Mouse (Mus musculus): ENCODE measurements around the gene Ppp1r27. TPM values are rescaled to one million over a fixed set of nuclear protein-coding genes. Genes with fewer than 3 reads are reported as not detected.

Ppp1r27 gene
- total and polyA plus RNA-seq, 2 experiments from 2014 or later, result not detected

GRCm38 (mm10) chr11:120501701-120502100 lies 49.2 kb downstream of the Ppp1r27 start:
- Histone ChIP-seq H3K36me3 (ENCODE audit: insufficient read depth, low read length) (peaks cover 24% of the 10 kb centered on the region), H3K9me3 (ENCODE audit: low read length) (no peaks in the 10 kb centered on the region), H3K9ac (replicated peaks; ENCODE audit: low read length, poor library complexity, severe bottlenecking) (no peak overlapping the region), H3K27ac (ENCODE audit: low read depth, low read length) (no peak overlapping the region), H3K4me3 (ENCODE audit: low read depth, low read length) (no peak overlapping the region), H3K4me1 (ENCODE audit: insufficient read depth, low read length) (no peaks in the 10 kb centered on the region), H3K27me3 (ENCODE audit: insufficient read depth, low read length) (no peaks in the 10 kb centered on the region), H3K4me2 (ENCODE audit: low read depth, low read length, poor library complexity, severe bottlenecking) (no peak overlapping the region)
- TF ChIP-seq CTCF (IDR thresholded peaks at IDR 0.05), result no peak
- 89% methylated on average over 4 of the region's 4 CpGs for WGBS
- ATAC-seq (ENCODE audit: low FRiP score) (no peak), DNase-seq (ENCODE audit: low spot score) (no peak)

DNA sequence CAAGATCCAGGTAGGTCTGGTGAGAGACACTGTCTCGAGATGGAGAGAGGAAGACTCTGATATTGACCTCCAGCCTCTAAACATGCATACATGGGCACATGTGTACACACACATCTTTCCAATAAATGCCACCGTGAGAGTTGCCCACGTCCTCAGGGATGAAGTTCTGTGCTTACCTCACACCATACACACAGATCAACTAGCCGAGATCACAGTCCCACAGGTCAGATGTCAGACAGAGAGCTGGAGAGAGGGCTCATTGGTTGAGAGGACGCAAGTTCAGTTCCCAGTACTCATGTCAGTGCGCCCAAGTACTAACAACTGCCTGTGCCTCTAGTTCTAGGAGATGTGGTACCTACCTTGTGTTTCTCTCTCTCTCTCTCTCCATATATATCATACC lies 49.9 kb downstream of the Ppp1r27 start:
- H3K27me3 ChIP-seq (ENCODE audit: insufficient read depth, low read length), result no peaks in the 10 kb centered on the region
- DNase-seq (ENCODE audit: low spot score), result no peak
- no peak overlapping the region for H3K9ac ChIP-seq (replicated peaks; ENCODE audit: low read length, poor library complexity, severe bottlenecking)
- WGBS, result 72% methylated on average over 6 of the region's 6 CpGs
- no peak for ATAC-seq (ENCODE audit: low FRiP score)
- H3K9me3 ChIP-seq (ENCODE audit: low read length), result no peaks in the 10 kb centered on the region
- H3K4me1 ChIP-seq (ENCODE audit: insufficient read depth, low read length), result no peaks in the 10 kb centered on the region
- no peak overlapping the region for H3K27ac ChIP-seq (ENCODE audit: low read depth, low read length)
- no peak overlapping the region for H3K4me3 ChIP-seq (ENCODE audit: low read depth, low read length)
- no peak overlapping the region for H3K4me2 ChIP-seq (ENCODE audit: low read depth, low read length, poor library complexity, severe bottlenecking)
- TF ChIP-seq CTCF (IDR thresholded peaks at IDR 0.05), result no peak
- H3K36me3 ChIP-seq (ENCODE audit: insufficient read depth, low read length), result peaks cover 30% of the 10 kb centered on the region

- 21% methylated on average over 3 of the region's 3 CpGs for WGBS
- no peaks in the 10 kb centered on the region for H3K27me3 ChIP-seq (ENCODE audit: insufficient read depth, low read length)
- no peak overlapping the region for H3K4me2 ChIP-seq (ENCODE audit: low read depth, low read length, poor library complexity, severe bottlenecking)
- no peaks in the 10 kb centered on the region for H3K4me1 ChIP-seq (ENCODE audit: insufficient read depth, low read length)
- no peak overlapping the region for H3K27ac ChIP-seq (ENCODE audit: low read depth, low read length)
- peaks cover 36% of the 10 kb centered on the region for H3K36me3 ChIP-seq (ENCODE audit: insufficient read depth, low read length)
- H3K4me3 ChIP-seq (ENCODE audit: low read depth, low read length), result no peak overlapping the region
- H3K9ac ChIP-seq (replicated peaks; ENCODE audit: low read length, poor library complexity, severe bottlenecking), result no peak overlapping the region
- DNase-seq (ENCODE audit: low spot score) (no peak), ATAC-seq (ENCODE audit: low FRiP score) (no peak)
- H3K9me3 ChIP-seq (ENCODE audit: low read length), result no peaks in the 10 kb centered on the region
- TF ChIP-seq CTCF (IDR thresholded peaks at IDR 0.05), result no peak
These were observed 50.6 kb downstream of the Ppp1r27 start for GRCm38 (mm10) chr11:120500357-120500756.

Other genes with a start within 250 kb of the Ppp1r27 start
Only the 30 nearest of the 34 such genes appear.
- gene Actg1, start 202.6 kb downstream of the Ppp1r27 start, total RNA-seq (2014; rRNA removed), result 2,534 and 2,842 TPM in 2 replicates
- 3,992 and 4,056 TPM in 2 replicates for gene Actg1, start 202.6 kb downstream of the Ppp1r27 start, polyA plus RNA-seq (2015; fragmentation: Nextera tagmentation; extraction: Ambion mirVana)
- 0.71 TPM in 1 of 2 replicates, not detected in the other for gene Fscn2, start 189.6 kb downstream of the Ppp1r27 start, total RNA-seq (2014; rRNA removed)
- gene Fscn2, start 189.6 kb downstream of the Ppp1r27 start, polyA plus RNA-seq (2015; fragmentation: Nextera tagmentation; extraction: Ambion mirVana), result 0.71 and 1.5 TPM in 2 replicates
- gene Faap100, start 172.4 kb downstream of the Ppp1r27 start, total RNA-seq (2014; rRNA removed), result 165 and 180 TPM in 2 replicates
- gene Faap100, start 172.4 kb downstream of the Ppp1r27 start, polyA plus RNA-seq (2015; fragmentation: Nextera tagmentation; extraction: Ambion mirVana), result 109 and 114 TPM in 2 replicates
- 64.4 and 66.0 TPM in 2 replicates for gene Nploc4, start 113.4 kb downstream of the Ppp1r27 start, total RNA-seq (2014; rRNA removed)
- gene Nploc4, start 113.4 kb downstream of the Ppp1r27 start, polyA plus RNA-seq (2015; fragmentation: Nextera tagmentation; extraction: Ambion mirVana), result 26.0 and 27.1 TPM in 2 replicates
- gene Tspan10, start 108.5 kb downstream of the Ppp1r27 start, total RNA-seq (2014; rRNA removed), result 0.11 TPM in 1 of 2 replicates, not detected in the other
- not detected in 2 replicates for gene Tspan10, start 108.5 kb downstream of the Ppp1r27 start, polyA plus RNA-seq (2015; fragmentation: Nextera tagmentation; extraction: Ambion mirVana)
- not detected in 2 replicates for gene Pde6g, start 97.6 kb downstream of the Ppp1r27 start, total RNA-seq (2014; rRNA removed)
- gene Pde6g, start 97.6 kb downstream of the Ppp1r27 start, polyA plus RNA-seq (2015; fragmentation: Nextera tagmentation; extraction: Ambion mirVana), result 0.37 TPM in 1 of 2 replicates, not detected in the other
- 7.9 and 9.7 TPM in 2 replicates for gene Oxld1, start 93.1 kb downstream of the Ppp1r27 start, total RNA-seq (2014; rRNA removed)
- gene Oxld1, start 93.1 kb downstream of the Ppp1r27 start, polyA plus RNA-seq (2015; fragmentation: Nextera tagmentation; extraction: Ambion mirVana), result 11.4 and 11.5 TPM in 2 replicates
- 14.8 and 18.2 TPM in 2 replicates for gene Ccdc137, start 93.0 kb downstream of the Ppp1r27 start, total RNA-seq (2014; rRNA removed)
- gene Ccdc137, start 93.0 kb downstream of the Ppp1r27 start, polyA plus RNA-seq (2015; fragmentation: Nextera tagmentation; extraction: Ambion mirVana), result 17.0 and 19.8 TPM in 2 replicates
- gene Arl16, start 83.5 kb downstream of the Ppp1r27 start, total RNA-seq (2014; rRNA removed), result 62.8 and 72.6 TPM in 2 replicates
- gene Arl16, start 83.5 kb downstream of the Ppp1r27 start, polyA plus RNA-seq (2015; fragmentation: Nextera tagmentation; extraction: Ambion mirVana), result 65.7 and 73.0 TPM in 2 replicates
- gene Mrpl12, start 66.5 kb downstream of the Ppp1r27 start, total RNA-seq (2014; rRNA removed), result 39.2 and 42.7 TPM in 2 replicates
- 147 TPM in 2 replicates for gene Mrpl12, start 66.5 kb downstream of the Ppp1r27 start, polyA plus RNA-seq (2015; fragmentation: Nextera tagmentation; extraction: Ambion mirVana)
- 28.4 and 30.1 TPM in 2 replicates for gene Slc25a10, start 59.3 kb downstream of the Ppp1r27 start, total RNA-seq (2014; rRNA removed)
- 19.8 and 21.4 TPM in 2 replicates for gene Slc25a10, start 59.3 kb downstream of the Ppp1r27 start, polyA plus RNA-seq (2015; fragmentation: Nextera tagmentation; extraction: Ambion mirVana)
- gene Gcgr, start 20.4 kb downstream of the Ppp1r27 start, total RNA-seq (2014; rRNA removed), result 0.60 TPM in 1 of 2 replicates, not detected in the other
- 0.17 and 0.21 TPM in 2 replicates for gene Gcgr, start 20.4 kb downstream of the Ppp1r27 start, polyA plus RNA-seq (2015; fragmentation: Nextera tagmentation; extraction: Ambion mirVana)
- gene Mcrip1, start 1.4 kb downstream of the Ppp1r27 start, total RNA-seq (2014; rRNA removed), result 132 and 138 TPM in 2 replicates
- 243 and 270 TPM in 2 replicates for gene Mcrip1, start 1.4 kb downstream of the Ppp1r27 start, polyA plus RNA-seq (2015; fragmentation: Nextera tagmentation; extraction: Ambion mirVana)
- 161 and 165 TPM in 2 replicates for gene P4hb, start 22.1 kb upstream of the Ppp1r27 start, total RNA-seq (2014; rRNA removed)
- gene P4hb, start 22.1 kb upstream of the Ppp1r27 start, polyA plus RNA-seq (2015; fragmentation: Nextera tagmentation; extraction: Ambion mirVana), result 191 and 209 TPM in 2 replicates
- 233 and 286 TPM in 2 replicates for gene Arhgdia, start 30.5 kb upstream of the Ppp1r27 start, total RNA-seq (2014; rRNA removed)
- 390 and 417 TPM in 2 replicates for gene Arhgdia, start 30.5 kb upstream of the Ppp1r27 start, polyA plus RNA-seq (2015; fragmentation: Nextera tagmentation; extraction: Ambion mirVana)
- 70.8 and 86.9 TPM in 2 replicates for gene Alyref, start 47.2 kb upstream of the Ppp1r27 start, total RNA-seq (2014; rRNA removed)
- gene Alyref, start 47.2 kb upstream of the Ppp1r27 start, polyA plus RNA-seq (2015; fragmentation: Nextera tagmentation; extraction: Ambion mirVana), result 130 and 145 TPM in 2 replicates
- 41.1 and 58.4 TPM in 2 replicates for gene Anapc11, start 47.3 kb upstream of the Ppp1r27 start, total RNA-seq (2014; rRNA removed)
- gene Anapc11, start 47.3 kb upstream of the Ppp1r27 start, polyA plus RNA-seq (2015; fragmentation: Nextera tagmentation; extraction: Ambion mirVana), result 193 and 203 TPM in 2 replicates
- not detected in 2 replicates for gene Npb, start 57.3 kb upstream of the Ppp1r27 start, total RNA-seq (2014; rRNA removed)
- 1.3 TPM in 2 replicates for gene Npb, start 57.3 kb upstream of the Ppp1r27 start, polyA plus RNA-seq (2015; fragmentation: Nextera tagmentation; extraction: Ambion mirVana)
- gene Pcyt2, start 66.8 kb upstream of the Ppp1r27 start, total RNA-seq (2014; rRNA removed), result 130 and 137 TPM in 2 replicates
- 129 and 143 TPM in 2 replicates for gene Pcyt2, start 66.8 kb upstream of the Ppp1r27 start, polyA plus RNA-seq (2015; fragmentation: Nextera tagmentation; extraction: Ambion mirVana)
- 31.3 and 39.7 TPM in 2 replicates for gene Sirt7, start 74.1 kb upstream of the Ppp1r27 start, total RNA-seq (2014; rRNA removed)
- gene Sirt7, start 74.1 kb upstream of the Ppp1r27 start, polyA plus RNA-seq (2015; fragmentation: Nextera tagmentation; extraction: Ambion mirVana), result 34.7 and 36.0 TPM in 2 replicates
- gene Mafg, start 82.5 kb upstream of the Ppp1r27 start, total RNA-seq (2014; rRNA removed), result 42.1 and 46.5 TPM in 2 replicates
- gene Mafg, start 82.5 kb upstream of the Ppp1r27 start, polyA plus RNA-seq (2015; fragmentation: Nextera tagmentation; extraction: Ambion mirVana), result 40.8 and 41.7 TPM in 2 replicates
- 8.6 and 10.8 TPM in 2 replicates for gene Pycr1, start 92.6 kb upstream of the Ppp1r27 start, total RNA-seq (2014; rRNA removed)
- 10.4 and 11.7 TPM in 2 replicates for gene Pycr1, start 92.6 kb upstream of the Ppp1r27 start, polyA plus RNA-seq (2015; fragmentation: Nextera tagmentation; extraction: Ambion mirVana)
- 1.5 and 1.6 TPM in 2 replicates for gene Myadml2, start 97.0 kb upstream of the Ppp1r27 start, total RNA-seq (2014; rRNA removed)
- gene Myadml2, start 97.0 kb upstream of the Ppp1r27 start, polyA plus RNA-seq (2015; fragmentation: Nextera tagmentation; extraction: Ambion mirVana), result 1.4 and 1.7 TPM in 2 replicates
- gene Notum, start 110.0 kb upstream of the Ppp1r27 start, total RNA-seq (2014; rRNA removed), result 5.5 and 10.5 TPM in 2 replicates
- gene Notum, start 110.0 kb upstream of the Ppp1r27 start, polyA plus RNA-seq (2015; fragmentation: Nextera tagmentation; extraction: Ambion mirVana), result 3.1 and 3.6 TPM in 2 replicates
- gene Aspscr1, start 121.8 kb upstream of the Ppp1r27 start, total RNA-seq (2014; rRNA removed), result 106 and 113 TPM in 2 replicates
- gene Aspscr1, start 121.8 kb upstream of the Ppp1r27 start, polyA plus RNA-seq (2015; fragmentation: Nextera tagmentation; extraction: Ambion mirVana), result 143 and 153 TPM in 2 replicates
- gene Cenpx, start 162.6 kb upstream of the Ppp1r27 start, total RNA-seq (2014; rRNA removed), result 70.8 and 76.0 TPM in 2 replicates
- 94.5 and 94.6 TPM in 2 replicates for gene Cenpx, start 162.6 kb upstream of the Ppp1r27 start, polyA plus RNA-seq (2015; fragmentation: Nextera tagmentation; extraction: Ambion mirVana)
- 44.8 and 47.8 TPM in 2 replicates for gene Lrrc45, start 162.8 kb upstream of the Ppp1r27 start, total RNA-seq (2014; rRNA removed)
- 46.8 and 51.0 TPM in 2 replicates for gene Lrrc45, start 162.8 kb upstream of the Ppp1r27 start, polyA plus RNA-seq (2015; fragmentation: Nextera tagmentation; extraction: Ambion mirVana)
- 766 and 788 TPM in 2 replicates for gene Rac3, start 170.3 kb upstream of the Ppp1r27 start, total RNA-seq (2014; rRNA removed)
- 808 and 853 TPM in 2 replicates for gene Rac3, start 170.3 kb upstream of the Ppp1r27 start, polyA plus RNA-seq (2015; fragmentation: Nextera tagmentation; extraction: Ambion mirVana)
- gene Dcxr, start 176.1 kb upstream of the Ppp1r27 start, total RNA-seq (2014; rRNA removed), result 6.9 and 11.2 TPM in 2 replicates
- gene Dcxr, start 176.1 kb upstream of the Ppp1r27 start, polyA plus RNA-seq (2015; fragmentation: Nextera tagmentation; extraction: Ambion mirVana), result 9.9 and 12.3 TPM in 2 replicates
- 3.6 and 5.2 TPM in 2 replicates for gene Cbr2, start 181.0 kb upstream of the Ppp1r27 start, total RNA-seq (2014; rRNA removed)
- gene Cbr2, start 181.0 kb upstream of the Ppp1r27 start, polyA plus RNA-seq (2015; fragmentation: Nextera tagmentation; extraction: Ambion mirVana), result 4.0 and 4.4 TPM in 2 replicates